Mouse (Mus musculus) liver, embryonic 14.5 days (tissue): ENCODE data around the gene Mef2c. TPM values are rescaled to one million over a fixed set of nuclear protein-coding genes. Genes with fewer than 3 reads are reported as not detected.

ENCODE experiments used
- ATAC-seq: fragments of 200-750 bp; cut with Nextera tagmentation; 2 replicates; pipeline ENCODE4 v1.8.0; 2017; ENCODE audit warnings: moderate number of reproducible peaks, mild to moderate bottlenecking, moderate library complexity; ENCODE audit not compliant: insufficient read depth
- DNase-seq, 3 experiments: peaks; one replicate each; pipeline ENCODE4 v3.0.0-alpha.2; 2012 to 2013; ENCODE audit warnings: low read depth in 3 of 3, low spot score in 3 of 3
- H3K27ac ChIP-seq: fragments of 300-500 bp; sonication (generic); 2 replicates; pipeline ENCODE4 v1.5.1; 2014; ENCODE audit warnings: moderate library complexity, mild to moderate bottlenecking, control low read depth, inconsistent platforms
- H3K27me3 ChIP-seq: fragments of 300-500 bp; sonication (generic); 2 replicates; pipeline ENCODE4 v1.6.1; 2014; ENCODE audit warnings: mild to moderate bottlenecking, low read length, moderate library complexity; ENCODE audit not compliant: control insufficient read depth, insufficient read depth
- H3K36me3 ChIP-seq: fragments of 300-500 bp; sonication (generic); replicated peaks from 2 replicates; pipeline ENCODE4 v1.6.1; 2014; ENCODE audit warnings: low read depth; ENCODE audit not compliant: control insufficient read depth, insufficient read depth
- H3K4me1 ChIP-seq, 2 experiments: fragments of 200-500 bp in 1 of 2; fragments of 300-500 bp in 1 of 2; sonication (generic) in 1 of 2; replicated peaks; 2 replicates each; pipeline ENCODE4 v1.6.1; 2012 to 2014; ENCODE audit warnings: antibody characterized with exemption in 1 of 2, inconsistent platforms in 1 of 2, low read length in 1 of 2; ENCODE audit not compliant: control insufficient read depth in 2 of 2, insufficient read depth in 2 of 2
- H3K4me2 ChIP-seq: fragments of 300-500 bp; sonication (generic); 2 replicates; pipeline ENCODE4 v1.6.1; 2014; ENCODE audit warnings: low read depth, mild to moderate bottlenecking, control low read depth, moderate library complexity
- H3K4me3 ChIP-seq, 2 experiments: fragments of 200-500 bp in 1 of 2; fragments of 300-500 bp in 1 of 2; sonication (generic) in 1 of 2; 2 replicates each; pipeline ENCODE4 v1.5.1; 2012 to 2014; ENCODE audit warnings: low read depth in 2 of 2, low read length in 2 of 2, mild to moderate bottlenecking in 2 of 2, control low read depth in 1 of 2, inconsistent platforms in 1 of 2, moderate library complexity in 1 of 2; ENCODE audit not compliant: insufficient read depth in 1 of 2
- H3K9ac ChIP-seq: fragments of 300-500 bp; sonication (generic); replicated peaks from 2 replicates; pipeline ENCODE4 v1.6.1; 2014; ENCODE audit warnings: mild to moderate bottlenecking, control low read depth, moderate library complexity
- H3K9me3 ChIP-seq: fragments of 300-500 bp; sonication (generic); 2 replicates; pipeline ENCODE4 v1.6.1; 2016; ENCODE audit warnings: low read length, mixed read lengths; ENCODE audit not compliant: control insufficient read depth
- CTCF ChIP-seq: IDR thresholded peaks from 2 replicates; pipeline ENCODE4 v1.5.1; 2016; ENCODE audit warnings: antibody characterized with exemption, low read depth, control low read depth
- EP300 ChIP-seq: IDR thresholded peaks from 2 replicates; pipeline ENCODE4 v1.6.1; 2016; ENCODE audit warnings: antibody characterized with exemption, low read depth
- WGBS: fragments of 180-500 bp; shearing (Covaris S2); extraction: QIAGEN DNeasy Blood & Tissue Kit; methylation state at CpG from one replicate; pipeline ENCODE4 v1.1.7; 2014; ENCODE audit not compliant: insufficient replicate concordance; 5-methylcytosine and 5-hydroxymethylcytosine counted together
- polyA plus RNA-seq, 2 experiments: library from polyadenylated mRNA; depleted of rRNA in 1 of 2; stranded (reverse) in 1 of 2; unstranded in 1 of 2; fragments of >200 nt; fragmentation: Nextera tagmentation in 1 of 2; extraction: Ambion mirVana in 1 of 2; gene quantifications; 2 replicates each; pipeline versions ENCODE4 v1.2.1 to v1.2.3; 2012 to 2014

The Mef2c gene
- polyA plus RNA-seq, 2 experiments, result 3.2 to 8.7 TPM

GRCm38 (mm10) chr13:83662089-83662551 lies 158.3 kb downstream of the Mef2c start:
- Histone ChIP-seq H3K4me3 (no peak overlapping the region), H3K36me3 (no peaks in the 10 kb centered on the region), H3K9me3 (no peaks in the 10 kb centered on the region), H3K4me1 (no peaks in the 10 kb centered on the region), H3K27ac (no peak overlapping the region), H3K27me3 (no peaks in the 10 kb centered on the region), H3K9ac (no peak overlapping the region), H3K4me2 (no peak overlapping the region)
- DNase-seq, result no peak
- ATAC-seq, result no peak
- TF ChIP-seq EP300 (no peak), CTCF (no peak)
- 73% methylated on average over 14 of the region's 14 CpGs for WGBS

- 84% methylated on average over 7 of the region's 7 CpGs for WGBS
- no peaks in the 10 kb centered on the region for H3K4me1 ChIP-seq
- no peak for DNase-seq
- no peaks in the 10 kb centered on the region for H3K36me3 ChIP-seq
- no peak overlapping the region for H3K27ac ChIP-seq
- H3K27me3 ChIP-seq, result no peaks in the 10 kb centered on the region
- no peak for TF ChIP-seq CTCF
- no peak for TF ChIP-seq EP300
- H3K9ac ChIP-seq, result no peak overlapping the region
- H3K4me2 ChIP-seq, result no peak overlapping the region
- H3K4me3 ChIP-seq, result no peak overlapping the region
- ATAC-seq, result no peak
- no peaks in the 10 kb centered on the region for H3K9me3 ChIP-seq
These were observed 162.3 kb downstream of the Mef2c start for GRCm38 (mm10) chr13:83666179-83666578.

- Histone ChIP-seq H3K27ac (no peak overlapping the region), H3K4me2 (no peak overlapping the region), H3K9ac (no peak overlapping the region), H3K9me3 (no peaks in the 10 kb centered on the region), H3K27me3 (no peaks in the 10 kb centered on the region), H3K4me3 (no peak overlapping the region), H3K36me3 (no peaks in the 10 kb centered on the region), H3K4me1 (no peaks in the 10 kb centered on the region)
- WGBS, result 66% methylated on average over 3 of the region's 3 CpGs
- ATAC-seq, result no peak
- DNase-seq, result no peak
- TF ChIP-seq EP300, result no peak
- TF ChIP-seq CTCF, result no peak
These were observed 163.2 kb downstream of the Mef2c start for GRCm38 (mm10) chr13:83667051-83667450.

- ATAC-seq, result no peak
- WGBS, result 37% methylated on average over 2 of the region's 2 CpGs
These were observed 203.8 kb downstream of the Mef2c start for GRCm38 (mm10) chr13:83707611-83708010.

GRCm38 (mm10) chr13:83712778-83713380 lies 209.0 kb downstream of the Mef2c start:
- Histone ChIP-seq H3K27ac (no peak overlapping the region), H3K36me3 (no peaks in the 10 kb centered on the region), H3K27me3 (peaks cover 57% of the 10 kb centered on the region), H3K4me3 (no peak overlapping the region), H3K4me1 (no peaks in the 10 kb centered on the region), H3K9ac (no peak overlapping the region), H3K4me2 (no peak overlapping the region), H3K9me3 (no peaks in the 10 kb centered on the region)
- ATAC-seq (no peak), DNase-seq (no peak)
- no peak for TF ChIP-seq EP300
- TF ChIP-seq CTCF, result no peak
- 19% methylated on average over 5 of the region's 5 CpGs for WGBS

More at GRCm38 (mm10) chr13:83707611-83708010, 203.8 kb downstream of the Mef2c start:
- no peak overlapping the region for H3K4me3 ChIP-seq
- no peak overlapping the region for H3K9ac ChIP-seq
- no peak for TF ChIP-seq CTCF
- no peak for TF ChIP-seq EP300
- H3K27me3 ChIP-seq, result peaks cover 5% of the 10 kb centered on the region
- no peaks in the 10 kb centered on the region for H3K4me1 ChIP-seq
- H3K36me3 ChIP-seq, result no peaks in the 10 kb centered on the region
- no peak for DNase-seq
- H3K4me2 ChIP-seq, result no peak overlapping the region
- H3K9me3 ChIP-seq, result no peaks in the 10 kb centered on the region
- no peak overlapping the region for H3K27ac ChIP-seq
